Mouse (Mus musculus) olfactory bulb, adult 2 months (tissue): ENCODE data around the gene Pla2g4b.

Source experiments
- CTCF ChIP-seq: fragments of 200-500 bp; IDR thresholded peaks from 2 replicates; pipeline ENCODE4 v1.5.1; 2012; ENCODE audit warnings: low read depth, mild to moderate bottlenecking, low read length, moderate library complexity; ENCODE audit not compliant: insufficient read depth
- POLR2A ChIP-seq: fragments of 200-500 bp; IDR thresholded peaks from 2 replicates; pipeline ENCODE4 v1.6.1; 2012; ENCODE audit warnings: mild to moderate bottlenecking, low read depth, low read length, moderate library complexity; ENCODE audit not compliant: insufficient read depth

GRCm38 (mm10) chr2:120017599-120017998 is 15.6 kb upstream of the Pla2g4b start:
- TF ChIP-seq POLR2A (no peak), CTCF (no peak)
